Mouse (Mus musculus): Measurements from ENCODE around the gene Nim1k.

The Nim1k gene

GRCm38 (mm10) chr13:119743470-119743869, 12.2 kb downstream of the Nim1k start:
- TF ChIP-seq GATA4 (IDR thresholded peaks at IDR 0.05; ENCODE audit: insufficient replicate concordance, low read length): no peak

GRCm38 (mm10) chr13:119742711-119743415, 12.8 kb downstream of the Nim1k start:
- no peak for TF ChIP-seq GATA4 (IDR thresholded peaks at IDR 0.05; ENCODE audit: insufficient replicate concordance, low read length)

- no peak for TF ChIP-seq GATA4 (IDR thresholded peaks at IDR 0.05; ENCODE audit: insufficient replicate concordance, low read length)
Measured at GRCm38 (mm10) chr13:119741390-119742237, 14.1 kb downstream of the Nim1k start.

GRCm38 (mm10) chr13:119731448-119731847, 24.2 kb downstream of the Nim1k start:
- TF ChIP-seq GATA4 (IDR thresholded peaks at IDR 0.05; ENCODE audit: insufficient replicate concordance, low read length): no peak

GRCm38 (mm10) chr13:119729406-119729805, 26.3 kb downstream of the Nim1k start:
- no peak for TF ChIP-seq GATA4 (IDR thresholded peaks at IDR 0.05; ENCODE audit: insufficient replicate concordance, low read length)

- no peak for TF ChIP-seq GATA4 (IDR thresholded peaks at IDR 0.05; ENCODE audit: insufficient replicate concordance, low read length)
Measured at GRCm38 (mm10) chr13:119727608-119728387, 27.9 kb downstream of the Nim1k start.

GRCm38 (mm10) chr13:119724541-119724940, 31.1 kb downstream of the Nim1k start:
- TF ChIP-seq GATA4 (IDR thresholded peaks at IDR 0.05; ENCODE audit: insufficient replicate concordance, low read length): no peak

GRCm38 (mm10) chr13:119723368-119723767, 32.3 kb downstream of the Nim1k start:
- no peak for TF ChIP-seq GATA4 (IDR thresholded peaks at IDR 0.05; ENCODE audit: insufficient replicate concordance, low read length)

- TF ChIP-seq GATA4 (IDR thresholded peaks at IDR 0.05; ENCODE audit: insufficient replicate concordance, low read length): no peak
Measured at GRCm38 (mm10) chr13:119722447-119722846, 33.2 kb downstream of the Nim1k start.

GRCm38 (mm10) chr13:119716105-119716504, 39.6 kb downstream of the Nim1k start:
- no peak for TF ChIP-seq GATA4 (IDR thresholded peaks at IDR 0.05; ENCODE audit: insufficient replicate concordance, low read length)

- TF ChIP-seq GATA4 (IDR thresholded peaks at IDR 0.05; ENCODE audit: insufficient replicate concordance, low read length): no peak
Measured at GRCm38 (mm10) chr13:119713821-119714220, 41.9 kb downstream of the Nim1k start.

GRCm38 (mm10) chr13:119713107-119713787, 42.4 kb downstream of the Nim1k start:
- no peak for TF ChIP-seq GATA4 (IDR thresholded peaks at IDR 0.05; ENCODE audit: insufficient replicate concordance, low read length)

GRCm38 (mm10) chr13:119712463-119712862, 43.2 kb downstream of the Nim1k start:
- no peak for TF ChIP-seq GATA4 (IDR thresholded peaks at IDR 0.05; ENCODE audit: insufficient replicate concordance, low read length)

GRCm38 (mm10) chr13:119710268-119710610, 45.4 kb downstream of the Nim1k start:
- no peak for TF ChIP-seq GATA4 (IDR thresholded peaks at IDR 0.05; ENCODE audit: insufficient replicate concordance, low read length)

All from liver, adult (tissue).